ENCODE assay signal across 16 mouse cellular contexts in the genomic region with DNA sequence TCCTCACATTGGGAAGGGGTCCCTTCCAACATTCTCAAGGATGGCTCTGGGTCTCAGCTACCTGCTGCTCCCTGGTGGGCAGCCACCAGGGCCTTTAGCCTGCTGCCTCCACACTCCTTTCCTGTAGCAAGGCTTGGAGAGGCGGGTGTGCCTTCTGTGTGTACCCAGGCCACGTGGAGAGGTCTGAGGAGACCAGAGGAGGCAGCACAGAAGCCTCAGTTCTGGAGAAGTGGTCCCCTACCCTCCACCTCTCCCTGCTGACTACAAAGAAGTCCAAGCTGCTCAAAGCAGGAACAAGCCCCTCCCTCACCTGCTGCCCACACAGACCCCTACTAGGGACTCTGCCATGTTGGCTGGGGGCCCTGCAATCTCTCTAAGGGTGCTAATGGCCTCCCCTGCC. TPM values are rescaled to one million over a fixed set of nuclear protein-coding genes. Genes with fewer than 3 reads are reported as not detected.
DNase-seq lines count a peak whose midpoint lies in the region; ATAC-seq and TF ChIP-seq lines count a peak whose summit lies in the region.
"Had no signal": no experiment of that assay in that cellular context is flagged by ENCODE, and none has a peak within 500 bp of the region (broad histone marks: within the 10 kb centered on the region; RNA-seq: fewer than 3 reads in every experiment).

No protein-coding gene starts in this region.

- H3K27me3 ChIP-seq in embryonic facial prominence, embryonic 13.5 days, result no peaks in the 10 kb centered on the region
- H3K27me3 ChIP-seq in midbrain, embryonic 12.5 days, result peaks cover 5% of the 10 kb centered on the region
- H3K27me3 ChIP-seq: embryonic facial prominence, embryonic 15.5 days; limb, embryonic 13.5 days had no signal

- intact Hi-C loops in gastrocnemius, adult 2 months (cut with DNase I), result loop anchor here (2.0 kb wide), 1 partner anchor 19 kb away; a partner anchor contains a TSS
- intact Hi-C loops in gastrocnemius, postnatal 36 days (cut with DNase I), result no loop called here

- DNase-seq in gastrocnemius, adult 2 months, result no peak
- DNase-seq in gastrocnemius, postnatal 36 days, result no peak
- no peak for DNase-seq in layer of hippocampus, adult 2 months (ENCODE audit: low spot score in 2 of 2)
- DNase-seq in layer of hippocampus, adult 11-12 months (ENCODE audit: low spot score), result no peak
- DNase-seq in adrenal gland, postnatal 14 days, result no peak
- no peak for DNase-seq in adrenal gland, postnatal 4 days (ENCODE audit: low spot score in 2 of 2)
- DNase-seq: cerebellum, adult 11 months; heart, postnatal 10 days; kidney, adult 8-10 months had no signal

- TF ChIP-seq CTCF in gastrocnemius, adult 2 months (IDR thresholded peaks at IDR 0.05), result no peak
- no peak for TF ChIP-seq CTCF in layer of hippocampus, adult 2 months (conservative IDR thresholded peaks at IDR 0.05)

- 0 out of 2 replicates have a peak overlapping the region, but pooled peaks have one; percentile 27 for H3K9ac ChIP-seq in embryonic facial prominence, embryonic 13.5 days
- H3K9ac ChIP-seq in midbrain, embryonic 12.5 days (replicated peaks), result no peak overlapping the region
- H3K9ac ChIP-seq: embryonic facial prominence, embryonic 15.5 days; limb, embryonic 13.5 days; liver, embryonic 15.5 days had no signal

- peak overlapping the region; percentile 78; the same call in 1 of the 2 replicates for H3K27ac ChIP-seq in gastrocnemius, adult 2 months
- H3K27ac ChIP-seq in layer of hippocampus, adult 2 months, result peak overlapping the region; percentile 86
- H3K27ac ChIP-seq in embryonic facial prominence, embryonic 13.5 days, result no peak overlapping the region
- 0 out of 2 replicates have a peak overlapping the region, but pooled peaks have one; percentile 26 for H3K27ac ChIP-seq in midbrain, embryonic 12.5 days (replicated peaks)
- H3K27ac ChIP-seq: embryonic facial prominence, embryonic 15.5 days; left cerebral cortex, adult 2 months; limb, embryonic 13.5 days; liver, embryonic 15.5 days had no signal

- peaks cover 22% of the 10 kb centered on the region for H3K4me1 ChIP-seq in embryonic facial prominence, embryonic 13.5 days
- H3K4me1 ChIP-seq in midbrain, embryonic 12.5 days, result peaks cover 30% of the 10 kb centered on the region

- no peak for ATAC-seq in embryonic facial prominence, embryonic 13.5 days (ENCODE audit: insufficient number of reproducible peaks, insufficient read depth, low FRiP score, low TSS enrichment, low read depth)
- no peak for ATAC-seq in midbrain, embryonic 12.5 days (ENCODE audit: low FRiP score, low read depth)

- H3K36me3 ChIP-seq in embryonic facial prominence, embryonic 13.5 days, result peaks cover 21% of the 10 kb centered on the region
- peaks cover 10% of the 10 kb centered on the region for H3K36me3 ChIP-seq in midbrain, embryonic 12.5 days

- 18% methylated on average over 2 of the region's 2 CpGs for WGBS in embryonic facial prominence, embryonic 13.5 days
- WGBS in midbrain, embryonic 12.5 days, result 31% methylated on average over 2 of the region's 2 CpGs

- no peak overlapping the region for H3K4me3 ChIP-seq in gastrocnemius, adult 2 months
- no peak overlapping the region for H3K4me3 ChIP-seq in layer of hippocampus, adult 2 months
- H3K4me3 ChIP-seq in embryonic facial prominence, embryonic 13.5 days, result no peak overlapping the region
- no peak overlapping the region for H3K4me3 ChIP-seq in midbrain, embryonic 12.5 days
- H3K4me3 ChIP-seq: embryonic facial prominence, embryonic 15.5 days; left cerebral cortex, adult 2 months; limb, embryonic 13.5 days; liver, embryonic 15.5 days had no signal

- no peak overlapping the region for H3K4me2 ChIP-seq in embryonic facial prominence, embryonic 13.5 days
- no peak overlapping the region for H3K4me2 ChIP-seq in midbrain, embryonic 12.5 days (replicated peaks)
- H3K4me2 ChIP-seq: embryonic facial prominence, embryonic 15.5 days; limb, embryonic 13.5 days; liver, embryonic 15.5 days had no signal

- no peaks in the 10 kb centered on the region for H3K9me3 ChIP-seq in embryonic facial prominence, embryonic 13.5 days
- H3K9me3 ChIP-seq in midbrain, embryonic 12.5 days, result no peaks in the 10 kb centered on the region
- H3K9me3 ChIP-seq: embryonic facial prominence, embryonic 15.5 days; limb, embryonic 13.5 days; liver, embryonic 15.5 days had no signal

RNA-seq across cellular contexts. Expression of a gene that starts 6.3 kb away (rescaled TPM):
- total RNA-seq in gastrocnemius, adult 2 months (2021), result 1 to 10 TPM; 4.9 to 7.7 TPM
- 1 to 10 TPM; 7.7 TPM for total RNA-seq in gastrocnemius, postnatal 36 days (2021)
- total RNA-seq in layer of hippocampus, adult 2 months (2021), result 100 to 1,000 TPM; 396 to 403 TPM
- polyA plus RNA-seq in embryonic facial prominence, embryonic 13.5 days (2015; fragmentation: Nextera tagmentation; extraction: Ambion mirVana), result 275 and 276 TPM in 2 replicates
- 558 and 585 TPM in 2 replicates for polyA plus RNA-seq in midbrain, embryonic 12.5 days (2016; fragmentation: Nextera tagmentation; extraction: Ambion mirVana)
- total RNA-seq in adrenal gland, postnatal 14 days (2021), result 24.0 and 24.9 TPM in 2 replicates
- 10 to 100 TPM; 56.4 to 75.6 TPM for total RNA-seq in adrenal gland, postnatal 4 days (2021)
- total RNA-seq: megakaryocyte-erythroid progenitor cell, adult 5-6 weeks had no signal

RNA-seq across cellular contexts. Expression of a gene that starts 19.2 kb away (rescaled TPM):
- total RNA-seq in gastrocnemius, adult 2 months (2021), result 100 to 1,000 TPM; 424 to 537 TPM
- total RNA-seq in gastrocnemius, postnatal 36 days (2021), result 100 to 1,000 TPM; 605 to 719 TPM
- 10 to 100 TPM; 97.4 to 99.9 TPM for total RNA-seq in layer of hippocampus, adult 2 months (2021)
- 105 and 119 TPM in 2 replicates for polyA plus RNA-seq in embryonic facial prominence, embryonic 13.5 days (2015; fragmentation: Nextera tagmentation; extraction: Ambion mirVana)
- polyA plus RNA-seq in midbrain, embryonic 12.5 days (2016; fragmentation: Nextera tagmentation; extraction: Ambion mirVana), result 140 and 156 TPM in 2 replicates
- total RNA-seq in adrenal gland, postnatal 14 days (2021), result 23.8 and 26.7 TPM in 2 replicates
- total RNA-seq in adrenal gland, postnatal 4 days (2021), result 10 to 100 TPM; 44.5 to 47.1 TPM

RNA-seq across cellular contexts. Expression of a gene that starts 30.2 kb away (rescaled TPM):
- total RNA-seq in gastrocnemius, adult 2 months (2021), result under 1 TPM; 0.18 to 0.22 TPM
- total RNA-seq in gastrocnemius, postnatal 36 days (2021), result under 1 TPM; 0.62 to 0.77 TPM
- total RNA-seq in layer of hippocampus, adult 2 months (2021), result 10 to 100 TPM; 83.0 to 84.5 TPM
- polyA plus RNA-seq in embryonic facial prominence, embryonic 13.5 days (2015; fragmentation: Nextera tagmentation; extraction: Ambion mirVana), result 0.96 and 1.2 TPM in 2 replicates
- 2.0 and 2.3 TPM in 2 replicates for polyA plus RNA-seq in midbrain, embryonic 12.5 days (2016; fragmentation: Nextera tagmentation; extraction: Ambion mirVana)
- 3.1 and 6.0 TPM in 2 replicates for total RNA-seq in adrenal gland, postnatal 14 days (2021)
- 1 to 10 TPM; 6.4 to 8.0 TPM for total RNA-seq in adrenal gland, postnatal 4 days (2021)
- total RNA-seq: megakaryocyte-erythroid progenitor cell, adult 5-6 weeks had no signal
- polyA plus RNA-seq: liver, embryonic 15.5 days had no signal

RNA-seq across cellular contexts. Expression of a gene that starts 34.8 kb away (rescaled TPM):
- total RNA-seq in gastrocnemius, adult 2 months (2021), result 1 to 10 TPM in 1 of 2 experiments, under 1 TPM in 1; 0.77 to 1.5 TPM
- total RNA-seq in gastrocnemius, postnatal 36 days (2021), result 1 to 10 TPM in 1 of 2 experiments, under 1 TPM in 1; 0.74 to 1.2 TPM
- 10 to 100 TPM; 12.2 to 13.7 TPM for total RNA-seq in layer of hippocampus, adult 2 months (2021)
- 2.3 and 2.8 TPM in 2 replicates for polyA plus RNA-seq in embryonic facial prominence, embryonic 13.5 days (2015; fragmentation: Nextera tagmentation; extraction: Ambion mirVana)
- 2.9 and 4.6 TPM in 2 replicates for polyA plus RNA-seq in midbrain, embryonic 12.5 days (2016; fragmentation: Nextera tagmentation; extraction: Ambion mirVana)
- 3.4 and 11.6 TPM in 2 replicates for total RNA-seq in adrenal gland, postnatal 14 days (2021)
- 1 to 10 TPM; 2.6 to 4.7 TPM for total RNA-seq in adrenal gland, postnatal 4 days (2021)

RNA-seq across cellular contexts. Expression of a gene that starts 42.2 kb away (rescaled TPM):
- 10 to 100 TPM; 10.6 to 11.5 TPM for total RNA-seq in gastrocnemius, adult 2 months (2021)
- total RNA-seq in gastrocnemius, postnatal 36 days (2021), result 10 to 100 TPM in 1 of 2 experiments, 1 to 10 TPM in 1; 9.3 to 10.3 TPM
- total RNA-seq in layer of hippocampus, adult 2 months (2021), result 10 to 100 TPM; 56.2 to 60.6 TPM
- 73.0 and 80.0 TPM in 2 replicates for polyA plus RNA-seq in embryonic facial prominence, embryonic 13.5 days (2015; fragmentation: Nextera tagmentation; extraction: Ambion mirVana)
- polyA plus RNA-seq in midbrain, embryonic 12.5 days (2016; fragmentation: Nextera tagmentation; extraction: Ambion mirVana), result 64.6 and 73.4 TPM in 2 replicates
- total RNA-seq in adrenal gland, postnatal 14 days (2021), result 38.4 and 46.0 TPM in 2 replicates
- total RNA-seq in adrenal gland, postnatal 4 days (2021), result 10 to 100 TPM; 54.0 to 57.4 TPM

Comparison
In these comparisons a context has a peak if more than half of its experiments do, and no peak if none do; other contexts are left out.
1. RNA of a gene that starts 6.3 kb away (total RNA-seq): 396 to 403 TPM in layer of hippocampus, adult 2 months; 56.4 to 75.6 TPM in adrenal gland, postnatal 4 days, 24.0 to 24.9 TPM in adrenal gland, postnatal 14 days, 4.9 to 7.7 TPM in gastrocnemius, adult 2 months and 7.7 TPM in gastrocnemius, postnatal 36 days; every median in the first group is over 4 times any median in the second.
2. RNA of a gene that starts 19.2 kb away (total RNA-seq): 605 to 719 TPM in gastrocnemius, postnatal 36 days and 424 to 537 TPM in gastrocnemius, adult 2 months; 97.4 to 99.9 TPM in layer of hippocampus, adult 2 months, 44.5 to 47.1 TPM in adrenal gland, postnatal 4 days and 23.8 to 26.7 TPM in adrenal gland, postnatal 14 days; every median in the first group is over 4 times any median in the second.
3. RNA of a gene that starts 30.2 kb away (total RNA-seq): 83.0 to 84.5 TPM in layer of hippocampus, adult 2 months; 6.4 to 8.0 TPM in adrenal gland, postnatal 4 days, 3.1 to 6.0 TPM in adrenal gland, postnatal 14 days, 0.62 to 0.77 TPM in gastrocnemius, postnatal 36 days and 0.18 to 0.22 TPM in gastrocnemius, adult 2 months; every median in the first group is over 4 times any median in the second.